Mouse (Mus musculus): ENCODE data around the gene Tspan14. TPM values are rescaled to one million over a fixed set of nuclear protein-coding genes. Genes with fewer than 3 reads are reported as not detected.

Tspan14 gene
- polyA plus RNA-seq, 1 experiment: 86.4 TPM

DNA sequence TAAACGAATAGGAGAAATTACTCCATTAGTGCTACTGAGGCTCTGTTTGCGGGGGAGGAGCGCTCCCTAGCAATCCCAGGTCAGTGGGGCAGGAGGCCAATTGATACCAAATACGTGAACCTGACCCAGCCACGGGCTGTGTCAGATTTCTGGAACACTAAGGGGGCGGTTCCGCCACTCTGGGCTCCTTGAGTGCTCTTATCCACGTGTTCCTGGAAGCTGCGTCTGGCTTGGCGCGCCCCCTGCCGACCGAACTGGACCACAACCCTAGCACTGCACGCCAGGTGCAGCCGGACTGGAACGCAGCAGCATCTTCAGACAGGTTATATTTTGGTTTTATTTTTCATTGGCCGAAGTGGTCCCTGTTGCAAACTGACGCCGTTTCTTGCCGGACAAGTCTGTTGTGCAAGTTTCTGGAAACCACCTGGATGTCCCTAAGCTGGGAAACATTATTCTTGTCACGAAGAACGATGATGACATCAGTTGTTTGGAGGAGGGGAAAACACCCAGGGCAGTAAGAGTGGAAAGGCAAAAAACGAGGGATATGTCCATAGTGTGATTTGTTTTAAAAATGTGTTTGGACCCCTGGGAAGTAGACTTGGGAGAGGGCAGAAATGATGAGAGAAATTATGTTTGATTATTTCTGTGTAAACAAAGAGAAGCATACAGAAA lies 71.9 kb downstream of the Tspan14 start:
- no peak overlapping the region for H3K27ac ChIP-seq (ENCODE audit: control insufficient read depth, insufficient read depth, low read length)
- no peaks in the 10 kb centered on the region for H3K27me3 ChIP-seq (ENCODE audit: control insufficient read depth, insufficient read depth, low read length)
- TF ChIP-seq POLR2A (IDR thresholded peaks at IDR 0.05; ENCODE audit: control insufficient read depth, extremely low read depth, insufficient read depth, low read length, poor library complexity) (no peak), CTCF (IDR thresholded peaks at IDR 0.05; ENCODE audit: borderline replicate concordance, control insufficient read depth, extremely low read depth, insufficient read depth, low read length, poor library complexity) (peak; percentile 87)
- DNase-seq: peak; percentile 69
- no peaks in the 10 kb centered on the region for H3K36me3 ChIP-seq (ENCODE audit: control insufficient read depth, insufficient read depth, low read length)
- H3K4me3 ChIP-seq (ENCODE audit: control insufficient read depth, insufficient read depth, low read length): no peak overlapping the region
- no peaks in the 10 kb centered on the region for H3K4me1 ChIP-seq (replicated peaks; ENCODE audit: control insufficient read depth, insufficient read depth, low read length)
- 18% methylated on average over 23 of the region's 23 CpGs for WGBS

GRCm38 (mm10) chr14:40893884-40894283 lies 72.7 kb downstream of the Tspan14 start:
- DNase-seq: no peak
- no peaks in the 10 kb centered on the region for H3K4me1 ChIP-seq (replicated peaks; ENCODE audit: control insufficient read depth, insufficient read depth, low read length)
- TF ChIP-seq POLR2A (IDR thresholded peaks at IDR 0.05; ENCODE audit: control insufficient read depth, extremely low read depth, insufficient read depth, low read length, poor library complexity) (no peak), CTCF (IDR thresholded peaks at IDR 0.05; ENCODE audit: borderline replicate concordance, control insufficient read depth, extremely low read depth, insufficient read depth, low read length, poor library complexity) (no peak)
- no peak overlapping the region for H3K27ac ChIP-seq (ENCODE audit: control insufficient read depth, insufficient read depth, low read length)
- 74% methylated on average over 8 of the region's 8 CpGs for WGBS
- H3K27me3 ChIP-seq (ENCODE audit: control insufficient read depth, insufficient read depth, low read length): no peaks in the 10 kb centered on the region
- H3K36me3 ChIP-seq (ENCODE audit: control insufficient read depth, insufficient read depth, low read length): no peaks in the 10 kb centered on the region
- no peak overlapping the region for H3K4me3 ChIP-seq (ENCODE audit: control insufficient read depth, insufficient read depth, low read length)

DNA sequence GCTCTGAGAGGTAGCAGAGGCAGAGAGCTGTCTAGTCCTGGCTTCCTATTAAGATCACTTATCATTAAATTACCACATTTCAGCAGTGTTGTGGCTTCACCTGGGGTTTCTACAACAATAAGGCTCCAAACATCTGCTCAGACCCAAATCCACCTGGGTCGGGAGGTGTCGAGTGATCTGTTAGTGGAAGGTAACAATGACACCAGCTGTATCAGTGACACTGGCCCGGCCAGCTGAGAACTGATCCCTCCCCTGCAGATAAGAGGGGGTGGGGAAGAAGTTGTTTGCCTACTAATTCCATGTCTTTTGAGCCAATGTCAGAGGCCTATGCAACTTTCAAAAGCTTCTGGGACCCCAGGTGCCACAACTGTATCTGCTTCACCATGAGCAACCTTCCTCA lies 73.4 kb downstream of the Tspan14 start, which contains the start of gene Sh2d4b:
TSS of gene Sh2d4b (minus strand) at position 71 of the 400 bp plus-strand sequence.
- no peaks in the 10 kb centered on the region for H3K4me1 ChIP-seq (replicated peaks; ENCODE audit: control insufficient read depth, insufficient read depth, low read length)
- H3K36me3 ChIP-seq (ENCODE audit: control insufficient read depth, insufficient read depth, low read length): no peaks in the 10 kb centered on the region
- no peak within 1 kb of the TSS for H3K27ac ChIP-seq (ENCODE audit: control insufficient read depth, insufficient read depth, low read length)
- TF ChIP-seq POLR2A (IDR thresholded peaks at IDR 0.05; ENCODE audit: control insufficient read depth, extremely low read depth, insufficient read depth, low read length, poor library complexity) (no peak), CTCF (IDR thresholded peaks at IDR 0.05; ENCODE audit: borderline replicate concordance, control insufficient read depth, extremely low read depth, insufficient read depth, low read length, poor library complexity) (no peak)
- H3K27me3 ChIP-seq (ENCODE audit: control insufficient read depth, insufficient read depth, low read length): no peaks in the 10 kb centered on the region
- no peak within 1 kb of the TSS for H3K4me3 ChIP-seq (ENCODE audit: control insufficient read depth, insufficient read depth, low read length)
- 77% methylated on average over 3 of the region's 3 CpGs for WGBS
- no peak for DNase-seq

DNA sequence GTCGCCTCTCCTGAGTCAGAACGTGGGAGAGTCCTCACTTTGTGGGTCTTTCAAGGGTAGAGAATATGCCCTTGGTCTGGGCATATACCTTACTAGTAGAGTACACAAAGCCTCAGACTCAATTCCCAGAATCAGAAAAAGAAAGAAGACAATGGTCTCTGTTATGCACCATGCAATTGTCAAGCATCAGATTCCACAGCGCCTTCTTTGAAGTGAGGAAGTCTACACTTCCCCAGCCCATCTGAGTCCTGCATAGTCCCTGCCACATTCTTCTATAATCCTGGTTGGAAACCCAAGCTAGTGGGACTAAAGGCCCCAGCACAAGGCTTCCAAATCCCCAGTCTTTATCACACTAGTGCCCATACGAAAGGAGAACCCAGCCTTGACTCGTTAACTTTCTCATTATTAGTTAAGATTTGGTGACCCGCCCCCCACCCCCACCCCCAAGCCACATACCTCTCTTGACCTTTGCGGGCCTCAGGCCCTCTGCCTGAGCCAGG lies 74.2 kb downstream of the Tspan14 start:
- WGBS: 98% methylated on average over 7 of the region's 7 CpGs
- H3K4me3 ChIP-seq (ENCODE audit: control insufficient read depth, insufficient read depth, low read length): no peak overlapping the region
- H3K36me3 ChIP-seq (ENCODE audit: control insufficient read depth, insufficient read depth, low read length): no peaks in the 10 kb centered on the region
- no peaks in the 10 kb centered on the region for H3K27me3 ChIP-seq (ENCODE audit: control insufficient read depth, insufficient read depth, low read length)
- no peaks in the 10 kb centered on the region for H3K4me1 ChIP-seq (replicated peaks; ENCODE audit: control insufficient read depth, insufficient read depth, low read length)
- no peak for DNase-seq
- no peak overlapping the region for H3K27ac ChIP-seq (ENCODE audit: control insufficient read depth, insufficient read depth, low read length)
- TF ChIP-seq POLR2A (IDR thresholded peaks at IDR 0.05; ENCODE audit: control insufficient read depth, extremely low read depth, insufficient read depth, low read length, poor library complexity) (no peak), CTCF (IDR thresholded peaks at IDR 0.05; ENCODE audit: borderline replicate concordance, control insufficient read depth, extremely low read depth, insufficient read depth, low read length, poor library complexity) (no peak)

DNA sequence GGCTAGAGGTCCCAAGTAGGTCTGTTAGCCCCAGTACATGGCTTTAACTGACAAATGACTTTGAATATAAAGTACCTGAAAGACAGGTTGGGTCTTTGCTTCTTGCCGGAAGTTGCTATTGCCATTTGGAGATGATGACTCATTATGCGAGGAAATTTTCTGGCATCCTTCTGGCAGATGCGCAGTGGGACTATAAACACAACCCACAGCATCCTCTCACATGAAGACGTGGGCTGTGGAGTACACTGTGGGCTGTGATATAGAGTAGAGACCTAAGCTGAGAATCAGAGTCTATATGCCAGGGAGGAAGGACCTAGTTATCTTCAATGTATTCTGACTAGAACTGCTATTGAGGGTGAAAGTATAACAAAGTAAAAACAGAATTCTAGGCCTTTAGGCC lies 75.1 kb downstream of the Tspan14 start:
- no peak for DNase-seq
- Histone ChIP-seq H3K36me3 (ENCODE audit: control insufficient read depth, insufficient read depth, low read length) (no peaks in the 10 kb centered on the region), H3K4me3 (ENCODE audit: control insufficient read depth, insufficient read depth, low read length) (no peak overlapping the region), H3K4me1 (replicated peaks; ENCODE audit: control insufficient read depth, insufficient read depth, low read length) (no peaks in the 10 kb centered on the region), H3K27ac (ENCODE audit: control insufficient read depth, insufficient read depth, low read length) (no peak overlapping the region), H3K27me3 (ENCODE audit: control insufficient read depth, insufficient read depth, low read length) (no peaks in the 10 kb centered on the region)
- TF ChIP-seq CTCF (IDR thresholded peaks at IDR 0.05; ENCODE audit: borderline replicate concordance, control insufficient read depth, extremely low read depth, insufficient read depth, low read length, poor library complexity) (no peak), POLR2A (IDR thresholded peaks at IDR 0.05; ENCODE audit: control insufficient read depth, extremely low read depth, insufficient read depth, low read length, poor library complexity) (no peak)
- 92% methylated on average over 4 of the region's 4 CpGs for WGBS

- WGBS: 84% methylated on average over 4 of the region's 4 CpGs
Observed at GRCm38 (mm10) chr14:40889704-40890103, 76.9 kb downstream of the Tspan14 start.

More at GRCm38 (mm10) chr14:40889704-40890103, 76.9 kb downstream of the Tspan14 start:
- no peaks in the 10 kb centered on the region for H3K4me1 ChIP-seq (replicated peaks; ENCODE audit: control insufficient read depth, insufficient read depth, low read length)
- no peaks in the 10 kb centered on the region for H3K27me3 ChIP-seq (ENCODE audit: control insufficient read depth, insufficient read depth, low read length)
- H3K27ac ChIP-seq (ENCODE audit: control insufficient read depth, insufficient read depth, low read length): no peak overlapping the region
- no peaks in the 10 kb centered on the region for H3K36me3 ChIP-seq (ENCODE audit: control insufficient read depth, insufficient read depth, low read length)
- H3K4me3 ChIP-seq (ENCODE audit: control insufficient read depth, insufficient read depth, low read length): no peak overlapping the region
- no peak for TF ChIP-seq POLR2A (IDR thresholded peaks at IDR 0.05; ENCODE audit: control insufficient read depth, extremely low read depth, insufficient read depth, low read length, poor library complexity)
- no peak for TF ChIP-seq CTCF (IDR thresholded peaks at IDR 0.05; ENCODE audit: borderline replicate concordance, control insufficient read depth, extremely low read depth, insufficient read depth, low read length, poor library complexity)
- no peak for DNase-seq
